Mouse (Mus musculus): Measurements from ENCODE around the gene Slc2a4. TPM values are rescaled to one million over a fixed set of nuclear protein-coding genes. Genes with fewer than 3 reads are reported as not detected.
"Not testable (repeated sequence)": the region's sequence is repeated elsewhere in the genome, so short reads cannot be mapped to it uniquely, and the experiment has no call there.

Gene Slc2a4
- total RNA-seq, 4 experiments from 2014 or later, result 4.8 to 5.4 (median 5.1) TPM

GRCm38 (mm10) chr11:69974907-69975306 lies 26.9 kb upstream of the Slc2a4 start:
- DNase-seq (ENCODE audit: low spot score in 2 of 2), result no peak

GRCm38 (mm10) chr11:69970775-69971174 lies 22.8 kb upstream of the Slc2a4 start:
- DNase-seq (ENCODE audit: low spot score in 2 of 2), result no peak

GRCm38 (mm10) chr11:69970222-69970621 lies 22.2 kb upstream of the Slc2a4 start:
- no peak for DNase-seq (ENCODE audit: low spot score in 2 of 2)

GRCm38 (mm10) chr11:69968793-69969192 lies 20.8 kb upstream of the Slc2a4 start:
- no peak for DNase-seq (ENCODE audit: low spot score in 2 of 2)

- no peak for DNase-seq (ENCODE audit: low spot score in 2 of 2)
Measured at GRCm38 (mm10) chr11:69966860-69967517, 19.0 kb upstream of the Slc2a4 start.

GRCm38 (mm10) chr11:69966006-69966859 lies 18.2 kb upstream of the Slc2a4 start:
- no peak for DNase-seq (ENCODE audit: low spot score in 2 of 2)

- no peak for DNase-seq (ENCODE audit: low spot score in 2 of 2)
Measured at GRCm38 (mm10) chr11:69965271-69966005, 17.4 kb upstream of the Slc2a4 start.

GRCm38 (mm10) chr11:69964650-69965270 lies 16.8 kb upstream of the Slc2a4 start, which contains the start of gene Cldn7:
Gene Cldn7, plus strand, starts transcription at chr11:69964779.
- DNase-seq (ENCODE audit: low spot score in 2 of 2), result no peak

- DNase-seq (ENCODE audit: low spot score in 2 of 2), result no peak
Measured at GRCm38 (mm10) chr11:69961841-69962240, 13.9 kb upstream of the Slc2a4 start.

- no peak for DNase-seq (ENCODE audit: low spot score in 2 of 2)
Measured at GRCm38 (mm10) chr11:69960616-69961015, 12.6 kb upstream of the Slc2a4 start.

GRCm38 (mm10) chr11:69956218-69956617 lies 8.2 kb upstream of the Slc2a4 start:
- no peak for DNase-seq (ENCODE audit: low spot score in 2 of 2)

- not testable (repeated sequence) for DNase-seq (ENCODE audit: low spot score in 2 of 2)
Measured at GRCm38 (mm10) chr11:69955618-69956017, 7.6 kb upstream of the Slc2a4 start.

GRCm38 (mm10) chr11:69953267-69953915 lies 5.4 kb upstream of the Slc2a4 start:
- no peak for DNase-seq (ENCODE audit: low spot score in 2 of 2)

- no peak for DNase-seq (ENCODE audit: low spot score in 2 of 2)
Measured at GRCm38 (mm10) chr11:69952274-69952673, 4.3 kb upstream of the Slc2a4 start.

- DNase-seq (ENCODE audit: low spot score in 2 of 2), result no peak
Measured at GRCm38 (mm10) chr11:69950807-69951459, 2.9 kb upstream of the Slc2a4 start.

- peak; percentile 45 to 57 for DNase-seq (ENCODE audit: low spot score in 2 of 2)
Measured at GRCm38 (mm10) chr11:69948763-69949150, 769 bp upstream of the Slc2a4 start.

- no peak for DNase-seq (ENCODE audit: low spot score in 2 of 2)
Measured at GRCm38 (mm10) chr11:69947337-69948065, 487 bp downstream of the Slc2a4 start.

GRCm38 (mm10) chr11:69945997-69946891 lies 1.7 kb downstream of the Slc2a4 start:
- no peak for DNase-seq (ENCODE audit: low spot score in 2 of 2)

- DNase-seq (ENCODE audit: low spot score in 2 of 2), result no peak
Measured at GRCm38 (mm10) chr11:69945216-69945615, 2.8 kb downstream of the Slc2a4 start.
